Mouse (Mus musculus): ENCODE data around the gene Klf13.
A peak's percentile ranks its signal among the peaks of the same experiment; 100 is the strongest.

The Klf13 gene

GRCm38 (mm10) chr7:63925413-63926360 lies 13.0 kb downstream of the Klf13 start:
- no peak for DNase-seq (ENCODE audit: low spot score)

GRCm38 (mm10) chr7:63924747-63925412 lies 13.8 kb downstream of the Klf13 start:
- DNase-seq (ENCODE audit: low spot score): no peak

- DNase-seq (ENCODE audit: low spot score): no peak
Observed at GRCm38 (mm10) chr7:63924151-63924550, 14.6 kb downstream of the Klf13 start.

- DNase-seq (ENCODE audit: low spot score): no peak
Observed at GRCm38 (mm10) chr7:63922975-63923374, 15.7 kb downstream of the Klf13 start.

GRCm38 (mm10) chr7:63922571-63922970 lies 16.1 kb downstream of the Klf13 start:
- DNase-seq (ENCODE audit: low spot score): no peak

- no peak for DNase-seq (ENCODE audit: low spot score)
Observed at GRCm38 (mm10) chr7:63921909-63922562, 16.7 kb downstream of the Klf13 start.

GRCm38 (mm10) chr7:63918771-63919768 lies 19.6 kb downstream of the Klf13 start:
- DNase-seq (ENCODE audit: low spot score): no peak

- no peak for DNase-seq (ENCODE audit: low spot score)
Observed at GRCm38 (mm10) chr7:63917693-63918092, 21.0 kb downstream of the Klf13 start.

GRCm38 (mm10) chr7:63916268-63916907 lies 22.3 kb downstream of the Klf13 start, which contains the start of gene E030018B13Rik:
TSS of gene E030018B13Rik (plus strand) at chr7:63916857.
- DNase-seq (ENCODE audit: low spot score): no peak

- DNase-seq (ENCODE audit: low spot score): no peak
Observed at GRCm38 (mm10) chr7:63914891-63915290, 23.8 kb downstream of the Klf13 start.

GRCm38 (mm10) chr7:63913724-63914692 lies 24.7 kb downstream of the Klf13 start:
- no peak for DNase-seq (ENCODE audit: low spot score)

GRCm38 (mm10) chr7:63912924-63913723 lies 25.6 kb downstream of the Klf13 start:
- DNase-seq (ENCODE audit: low spot score): no peak

GRCm38 (mm10) chr7:63912234-63912810 lies 26.4 kb downstream of the Klf13 start:
- peak; percentile 30 for DNase-seq (ENCODE audit: low spot score)

GRCm38 (mm10) chr7:63911383-63912233 lies 27.1 kb downstream of the Klf13 start:
- DNase-seq (ENCODE audit: low spot score): no peak

GRCm38 (mm10) chr7:63910912-63911311 lies 27.8 kb downstream of the Klf13 start:
- DNase-seq (ENCODE audit: low spot score): no peak

- no peak for DNase-seq (ENCODE audit: low spot score)
Observed at GRCm38 (mm10) chr7:63910225-63910624, 28.5 kb downstream of the Klf13 start.

Measured in retina, embryonic 14.5 days (tissue).